Mouse (Mus musculus) MEL (cell line): ENCODE measurements around the gene C77080.

Source experiments
- CTCF ChIP-seq, 3 experiments: IDR thresholded peaks in 2 of 3; conservative IDR thresholded peaks in 1 of 3; 2 replicates each; pipeline ENCODE4 v1.5.1; 2011 to 2012; ENCODE audit warnings: low read length in 3 of 3, low read depth in 2 of 3, mild to moderate bottlenecking in 2 of 3, improper control_type of control experiment in 1 of 3, inconsistent platforms in 1 of 3, mixed read lengths in 1 of 3, moderate library complexity in 1 of 3; ENCODE audit not compliant: control insufficient read depth in 1 of 3, insufficient read depth in 1 of 3, poor library complexity in 1 of 3, severe bottlenecking in 1 of 3
- EP300 ChIP-seq, 2 experiments: IDR thresholded peaks; 2 replicates each; pipeline ENCODE4 v1.6.1; 2011; ENCODE audit warnings: improper control_type of control experiment in 2 of 2, low read length in 2 of 2, low read depth in 1 of 2, mild to moderate bottlenecking in 1 of 2
- KAT2A ChIP-seq: conservative IDR thresholded peaks from 2 replicates; pipeline ENCODE4 v1.6.1; 2012; ENCODE audit warnings: low read depth, low read length, improper control_type of control experiment, inconsistent platforms
- MAFK ChIP-seq: IDR thresholded peaks from 2 replicates; pipeline ENCODE4 v1.6.1; 2011; ENCODE audit warnings: low read depth, mild to moderate bottlenecking, low read length, improper control_type of control experiment, borderline replicate concordance
- POLR2A ChIP-seq, 2 experiments: IDR thresholded peaks; 2 replicates each; pipeline ENCODE4 v1.6.1; 2011 to 2012; ENCODE audit warnings: low read length in 2 of 2, mild to moderate bottlenecking in 2 of 2, control low read depth in 1 of 2, improper control_type of control experiment in 1 of 2, low read depth in 1 of 2, moderate library complexity in 1 of 2; ENCODE audit not compliant: control insufficient read depth in 1 of 2, insufficient read depth in 1 of 2, poor library complexity in 1 of 2
- RAD21 ChIP-seq: IDR thresholded peaks from 2 replicates; pipeline ENCODE4 v1.6.1; 2011; ENCODE audit warnings: mild to moderate bottlenecking, low read depth, low read length, improper control_type of control experiment
- SMC3 ChIP-seq: IDR thresholded peaks from 2 replicates; pipeline ENCODE4 v1.6.1; 2011; ENCODE audit warnings: low read depth, low read length, improper control_type of control experiment
- UBTF ChIP-seq: IDR thresholded peaks from 2 replicates; pipeline ENCODE4 v1.6.1; 2012; ENCODE audit warnings: low read depth, mild to moderate bottlenecking, inconsistent platforms, low read length, improper control_type of control experiment, moderate library complexity, borderline replicate concordance; ENCODE audit not compliant: insufficient read depth
- USF2 ChIP-seq, 2 experiments: IDR thresholded peaks; 2 replicates each; pipeline ENCODE4 v1.6.1; 2011 to 2012; ENCODE audit warnings: improper control_type of control experiment in 2 of 2, low read length in 2 of 2, borderline replicate concordance in 1 of 2, inconsistent platforms in 1 of 2, low read depth in 1 of 2, mild to moderate bottlenecking in 1 of 2; ENCODE audit not compliant: insufficient read depth in 1 of 2

DNA sequence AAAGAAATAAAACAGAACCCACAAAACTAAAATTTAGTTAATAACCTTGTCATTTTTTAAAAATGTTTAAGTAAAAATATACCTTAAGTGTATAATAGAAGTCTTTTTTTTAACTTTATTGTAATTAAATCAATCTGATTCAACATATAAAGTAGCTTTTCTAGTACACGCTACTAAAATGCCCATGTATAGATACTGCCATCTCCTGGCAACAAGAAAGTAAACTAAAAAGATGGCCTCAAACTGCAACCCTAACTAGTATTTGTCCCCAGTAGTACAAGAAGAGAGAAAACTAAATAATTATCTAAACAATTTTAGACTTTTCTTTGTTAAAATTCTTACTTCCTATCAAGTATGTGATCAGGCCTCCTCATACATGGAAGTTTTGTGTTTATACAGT, 81.6 kb downstream of the C77080 start:
- no peak for TF ChIP-seq POLR2A (IDR thresholded peaks at IDR 0.05; ENCODE audit: control insufficient read depth in 1 of 2, insufficient read depth in 1 of 2, low read depth in 1 of 2, low read length in 2 of 2, poor library complexity in 1 of 2)
- no peak for TF ChIP-seq KAT2A
- peak in 1 of 3 experiments; percentile 55; a peak in 2 of 6 replicates for TF ChIP-seq CTCF (IDR thresholded peaks at IDR 0.05 in 2 of 3, conservative IDR thresholded peaks at IDR 0.05 in 1 of 3; ENCODE audit: control insufficient read depth in 1 of 3, insufficient read depth in 1 of 3, low read depth in 2 of 3, low read length in 3 of 3, poor library complexity in 1 of 3, severe bottlenecking in 1 of 3)
- peak; percentile 41; the same call in 1 of the 2 replicates for TF ChIP-seq SMC3
- TF ChIP-seq USF2 (IDR thresholded peaks at IDR 0.05; ENCODE audit: borderline replicate concordance in 1 of 2, insufficient read depth in 1 of 2, low read depth in 1 of 2, low read length in 2 of 2): no peak
- no peak for TF ChIP-seq EP300 (IDR thresholded peaks at IDR 0.05; ENCODE audit: low read depth in 1 of 2, low read length in 2 of 2)
- TF ChIP-seq RAD21: peak; percentile 55
- no peak for TF ChIP-seq MAFK
- TF ChIP-seq UBTF: no peak
